Mouse (Mus musculus) limb, embryonic 15.5 days (tissue): ENCODE data around the gene Rufy1. TPM values are rescaled to one million over a fixed set of nuclear protein-coding genes. Genes with fewer than 3 reads are reported as not detected.

Experiments used
- ATAC-seq: fragments of 200-750 bp; cut with Nextera tagmentation; 2 replicates; pipeline ENCODE4 v1.8.0; 2017; ENCODE audit warnings: low read depth, moderate TSS enrichment; ENCODE audit not compliant: insufficient number of reproducible peaks, low FRiP score, low TSS enrichment
- H3K27ac ChIP-seq: fragments of 300-500 bp; sonication (generic); 2 replicates; pipeline ENCODE4 v1.5.1; 2015; ENCODE audit warnings: moderate library complexity, mild to moderate bottlenecking, inconsistent platforms
- H3K27me3 ChIP-seq: fragments of 300-500 bp; sonication (generic); 2 replicates; pipeline ENCODE4 v1.6.1; 2015; ENCODE audit warnings: inconsistent platforms
- H3K36me3 ChIP-seq: fragments of 300-500 bp; sonication (generic); 2 replicates; pipeline ENCODE4 v1.6.1; 2015; ENCODE audit warnings: inconsistent platforms
- H3K4me1 ChIP-seq: fragments of 300-500 bp; sonication (generic); 2 replicates; pipeline ENCODE4 v1.6.1; 2015; ENCODE audit warnings: inconsistent platforms
- H3K4me2 ChIP-seq: fragments of 300-500 bp; sonication (generic); 2 replicates; pipeline ENCODE4 v1.6.1; 2015; ENCODE audit warnings: mild to moderate bottlenecking, inconsistent platforms
- H3K4me3 ChIP-seq: fragments of 300-500 bp; sonication (generic); 2 replicates; pipeline ENCODE4 v1.5.1; 2015; ENCODE audit warnings: mild to moderate bottlenecking, inconsistent platforms
- H3K9ac ChIP-seq: fragments of 300-500 bp; sonication (generic); 2 replicates; pipeline ENCODE4 v1.6.1; 2015; ENCODE audit warnings: inconsistent platforms
- H3K9me3 ChIP-seq: fragments of 300-500 bp; sonication (generic); 2 replicates; pipeline ENCODE4 v1.6.1; 2016; ENCODE audit warnings: inconsistent platforms
- WGBS: fragments of 180-500 bp; shearing (Covaris S2); methylation state at CpG from one replicate; pipeline ENCODE4 v1.1.7; 2015; 5-methylcytosine and 5-hydroxymethylcytosine counted together
- polyA plus RNA-seq: library from polyadenylated mRNA; unstranded; fragments of >200 nt; fragmentation: Nextera tagmentation; extraction: Ambion mirVana; gene quantifications from 2 replicates; pipeline ENCODE4 v1.2.1, GENCODE M21; 2015

Gene Rufy1
- polyA plus RNA-seq, 1 experiment from 2014 or later, result 23.5 TPM

GRCm38 (mm10) chr11:50421461-50421860, 9.5 kb downstream of the Rufy1 start:
- Histone ChIP-seq H3K4me1 (peaks cover 10% of the 10 kb centered on the region; the same call in 1 of the 2 replicates), H3K9ac (no peak overlapping the region), H3K36me3 (peaks cover 27% of the 10 kb centered on the region), H3K27me3 (no peaks in the 10 kb centered on the region), H3K9me3 (no peaks in the 10 kb centered on the region), H3K4me2 (peak overlapping the region; percentile 60), H3K4me3 (peak overlapping the region; percentile 38), H3K27ac (0 out of 2 replicates have a peak overlapping the region, but pooled peaks have one; percentile 19)
- 45% methylated on average over 5 of the region's 5 CpGs for WGBS
- 0 out of 2 replicates have a peak, but pooled peaks have one; percentile 11 for ATAC-seq

- Histone ChIP-seq H3K27me3 (no peaks in the 10 kb centered on the region), H3K4me2 (no peak overlapping the region), H3K9me3 (no peaks in the 10 kb centered on the region), H3K4me1 (peaks cover 10% of the 10 kb centered on the region; the same call in 1 of the 2 replicates), H3K9ac (no peak overlapping the region), H3K36me3 (peaks cover 41% of the 10 kb centered on the region), H3K27ac (no peak overlapping the region), H3K4me3 (no peak overlapping the region)
- ATAC-seq, result no peak
- WGBS, result 74% methylated on average over 2 of the region's 2 CpGs
Measured at GRCm38 (mm10) chr11:50417856-50418255, 13.1 kb downstream of the Rufy1 start.

GRCm38 (mm10) chr11:50415563-50416241, 15.2 kb downstream of the Rufy1 start:
- H3K27ac ChIP-seq, result no peak overlapping the region
- 85% methylated on average over 6 of the region's 6 CpGs for WGBS
- H3K9me3 ChIP-seq, result no peaks in the 10 kb centered on the region
- H3K4me3 ChIP-seq, result no peak overlapping the region
- H3K27me3 ChIP-seq, result no peaks in the 10 kb centered on the region
- no peaks in the 10 kb centered on the region for H3K4me1 ChIP-seq
- no peak overlapping the region for H3K9ac ChIP-seq
- ATAC-seq, result no peak
- H3K36me3 ChIP-seq, result peaks cover 51% of the 10 kb centered on the region
- no peak overlapping the region for H3K4me2 ChIP-seq

GRCm38 (mm10) chr11:50407235-50407634, 23.7 kb downstream of the Rufy1 start:
- no peaks in the 10 kb centered on the region for H3K4me1 ChIP-seq
- no peaks in the 10 kb centered on the region for H3K27me3 ChIP-seq
- peaks cover 66% of the 10 kb centered on the region for H3K36me3 ChIP-seq
- no peaks in the 10 kb centered on the region for H3K9me3 ChIP-seq
- no peak overlapping the region for H3K9ac ChIP-seq
- no peak overlapping the region for H3K4me2 ChIP-seq
- H3K4me3 ChIP-seq, result no peak overlapping the region
- H3K27ac ChIP-seq, result no peak overlapping the region
- no peak for ATAC-seq
- WGBS, result 75% methylated on average over 6 of the region's 6 CpGs

GRCm38 (mm10) chr11:50403367-50404014, 27.4 kb downstream of the Rufy1 start:
- Histone ChIP-seq H3K4me3 (no peak overlapping the region), H3K27ac (no peak overlapping the region), H3K36me3 (peaks cover 63% of the 10 kb centered on the region), H3K4me2 (no peak overlapping the region), H3K4me1 (no peaks in the 10 kb centered on the region), H3K9me3 (no peaks in the 10 kb centered on the region), H3K9ac (no peak overlapping the region), H3K27me3 (no peaks in the 10 kb centered on the region)
- 71% methylated on average over 10 of the region's 10 CpGs for WGBS
- no peak for ATAC-seq

- Histone ChIP-seq H3K4me1 (no peaks in the 10 kb centered on the region), H3K36me3 (peaks cover 69% of the 10 kb centered on the region), H3K27ac (no peak overlapping the region), H3K9me3 (no peaks in the 10 kb centered on the region), H3K9ac (no peak overlapping the region), H3K4me3 (no peak overlapping the region), H3K27me3 (no peaks in the 10 kb centered on the region), H3K4me2 (no peak overlapping the region)
- WGBS, result 91% methylated on average over 3 of the region's 3 CpGs
- ATAC-seq, result no peak
Measured at GRCm38 (mm10) chr11:50402481-50402880, 28.4 kb downstream of the Rufy1 start.

- Histone ChIP-seq H3K9me3 (no peaks in the 10 kb centered on the region), H3K4me2 (no peak overlapping the region), H3K27me3 (no peaks in the 10 kb centered on the region), H3K9ac (no peak overlapping the region), H3K4me3 (no peak overlapping the region), H3K27ac (no peak overlapping the region), H3K36me3 (peaks cover 83% of the 10 kb centered on the region), H3K4me1 (no peaks in the 10 kb centered on the region)
- 77% methylated on average over 13 of the region's 13 CpGs for WGBS
- ATAC-seq, result no peak
Measured at GRCm38 (mm10) chr11:50398803-50399202, 32.1 kb downstream of the Rufy1 start.

GRCm38 (mm10) chr11:50397316-50397715, 33.6 kb downstream of the Rufy1 start:
- H3K4me1 ChIP-seq, result no peaks in the 10 kb centered on the region
- no peak overlapping the region for H3K4me3 ChIP-seq
- H3K27ac ChIP-seq, result no peak overlapping the region
- H3K36me3 ChIP-seq, result peaks cover 82% of the 10 kb centered on the region
- no peak for ATAC-seq
- no peak overlapping the region for H3K4me2 ChIP-seq
- 81% methylated on average over 9 of the region's 9 CpGs for WGBS
- no peaks in the 10 kb centered on the region for H3K9me3 ChIP-seq
- no peaks in the 10 kb centered on the region for H3K27me3 ChIP-seq
- no peak overlapping the region for H3K9ac ChIP-seq

- Histone ChIP-seq H3K36me3 (peaks cover 82% of the 10 kb centered on the region), H3K27me3 (no peaks in the 10 kb centered on the region), H3K27ac (no peak overlapping the region), H3K4me1 (no peaks in the 10 kb centered on the region), H3K4me2 (no peak overlapping the region), H3K9ac (no peak overlapping the region), H3K9me3 (no peaks in the 10 kb centered on the region), H3K4me3 (no peak overlapping the region)
- ATAC-seq, result no peak
- 80% methylated on average over 11 of the region's 11 CpGs for WGBS
Measured at GRCm38 (mm10) chr11:50396766-50397307, 34.1 kb downstream of the Rufy1 start.

GRCm38 (mm10) chr11:50394731-50395130, 36.2 kb downstream of the Rufy1 start:
- WGBS, result 91% methylated on average over 7 of the region's 7 CpGs
- no peaks in the 10 kb centered on the region for H3K27me3 ChIP-seq
- no peak overlapping the region for H3K4me3 ChIP-seq
- H3K9me3 ChIP-seq, result no peaks in the 10 kb centered on the region
- H3K4me2 ChIP-seq, result no peak overlapping the region
- no peak overlapping the region for H3K9ac ChIP-seq
- H3K4me1 ChIP-seq, result no peaks in the 10 kb centered on the region
- ATAC-seq, result no peak
- peaks cover 72% of the 10 kb centered on the region for H3K36me3 ChIP-seq
- H3K27ac ChIP-seq, result no peak overlapping the region

- Histone ChIP-seq H3K4me1 (no peaks in the 10 kb centered on the region), H3K9ac (no peak overlapping the region), H3K27me3 (no peaks in the 10 kb centered on the region), H3K4me2 (no peak overlapping the region), H3K36me3 (peaks cover 78% of the 10 kb centered on the region), H3K27ac (no peak overlapping the region), H3K9me3 (no peaks in the 10 kb centered on the region), H3K4me3 (no peak overlapping the region)
- 85% methylated on average over 6 of the region's 6 CpGs for WGBS
- no peak for ATAC-seq
Measured at GRCm38 (mm10) chr11:50393306-50393705, 37.6 kb downstream of the Rufy1 start.

GRCm38 (mm10) chr11:50391272-50391960, 39.5 kb downstream of the Rufy1 start:
- H3K9ac ChIP-seq, result no peak overlapping the region
- no peak for ATAC-seq
- no peaks in the 10 kb centered on the region for H3K9me3 ChIP-seq
- no peak overlapping the region for H3K4me3 ChIP-seq
- H3K36me3 ChIP-seq, result peaks cover 77% of the 10 kb centered on the region
- H3K4me2 ChIP-seq, result no peak overlapping the region
- no peak overlapping the region; the same call in 1 of the 2 replicates for H3K27ac ChIP-seq
- no peaks in the 10 kb centered on the region for H3K4me1 ChIP-seq
- no peaks in the 10 kb centered on the region for H3K27me3 ChIP-seq
- 79% methylated on average over 4 of the region's 4 CpGs for WGBS
